Mouse (Mus musculus) heart, embryonic 15.5 days (tissue): ENCODE data around the gene Clk1. TPM values are rescaled to one million over a fixed set of nuclear protein-coding genes. Genes with fewer than 3 reads are reported as not detected.
"Not testable (repeated sequence)": the region's sequence is repeated elsewhere in the genome, so short reads cannot be mapped to it uniquely, and the experiment has no call there.

Experiments used
- ATAC-seq: fragments of 200-750 bp; cut with Nextera tagmentation; replicated peaks from 2 replicates; pipeline ENCODE4 v1.8.0; 2017; ENCODE audit warnings: low read depth, moderate TSS enrichment; ENCODE audit not compliant: insufficient number of reproducible peaks, insufficient read depth, low FRiP score
- H3K27ac ChIP-seq: fragments of 300-500 bp; sonication (generic); 2 replicates; pipeline ENCODE4 v1.5.1; 2015; ENCODE audit warnings: mild to moderate bottlenecking, inconsistent platforms
- H3K27me3 ChIP-seq: fragments of 300-500 bp; sonication (generic); 2 replicates; pipeline ENCODE4 v1.6.1; 2015; ENCODE audit warnings: inconsistent platforms
- H3K36me3 ChIP-seq: fragments of 300-500 bp; sonication (generic); 2 replicates; pipeline ENCODE4 v1.6.1; 2015; ENCODE audit warnings: mild to moderate bottlenecking, inconsistent platforms
- H3K4me1 ChIP-seq: fragments of 300-500 bp; sonication (generic); replicated peaks from 2 replicates; pipeline ENCODE4 v1.6.1; 2015; ENCODE audit warnings: inconsistent platforms
- H3K4me2 ChIP-seq: fragments of 300-500 bp; sonication (generic); 2 replicates; pipeline ENCODE4 v1.6.1; 2015; ENCODE audit warnings: inconsistent platforms, mild to moderate bottlenecking, moderate library complexity
- H3K4me3 ChIP-seq: fragments of 300-500 bp; sonication (generic); 2 replicates; pipeline ENCODE4 v1.5.1; 2015; ENCODE audit warnings: mild to moderate bottlenecking, inconsistent platforms
- H3K9ac ChIP-seq: fragments of 300-500 bp; sonication (generic); 2 replicates; pipeline ENCODE4 v1.6.1; 2015; ENCODE audit warnings: mild to moderate bottlenecking, inconsistent platforms
- H3K9me3 ChIP-seq: fragments of 300-500 bp; sonication (generic); replicated peaks from 2 replicates; pipeline ENCODE4 v1.6.1; 2016; ENCODE audit warnings: inconsistent platforms
- WGBS: fragments of 180-500 bp; shearing (Covaris S2); methylation state at CpG from one replicate; pipeline ENCODE4 v1.1.7; 2015; ENCODE audit warnings: mixed read lengths; 5-methylcytosine and 5-hydroxymethylcytosine counted together
- polyA plus RNA-seq: library from polyadenylated mRNA; unstranded; fragments of >200 nt; fragmentation: Nextera tagmentation; extraction: Ambion mirVana; gene quantifications from 2 replicates; pipeline ENCODE4 v1.2.1, GENCODE M21; 2015

Gene Clk1
- polyA plus RNA-seq, 1 experiment from 2014 or later, result 125 TPM

DNA sequence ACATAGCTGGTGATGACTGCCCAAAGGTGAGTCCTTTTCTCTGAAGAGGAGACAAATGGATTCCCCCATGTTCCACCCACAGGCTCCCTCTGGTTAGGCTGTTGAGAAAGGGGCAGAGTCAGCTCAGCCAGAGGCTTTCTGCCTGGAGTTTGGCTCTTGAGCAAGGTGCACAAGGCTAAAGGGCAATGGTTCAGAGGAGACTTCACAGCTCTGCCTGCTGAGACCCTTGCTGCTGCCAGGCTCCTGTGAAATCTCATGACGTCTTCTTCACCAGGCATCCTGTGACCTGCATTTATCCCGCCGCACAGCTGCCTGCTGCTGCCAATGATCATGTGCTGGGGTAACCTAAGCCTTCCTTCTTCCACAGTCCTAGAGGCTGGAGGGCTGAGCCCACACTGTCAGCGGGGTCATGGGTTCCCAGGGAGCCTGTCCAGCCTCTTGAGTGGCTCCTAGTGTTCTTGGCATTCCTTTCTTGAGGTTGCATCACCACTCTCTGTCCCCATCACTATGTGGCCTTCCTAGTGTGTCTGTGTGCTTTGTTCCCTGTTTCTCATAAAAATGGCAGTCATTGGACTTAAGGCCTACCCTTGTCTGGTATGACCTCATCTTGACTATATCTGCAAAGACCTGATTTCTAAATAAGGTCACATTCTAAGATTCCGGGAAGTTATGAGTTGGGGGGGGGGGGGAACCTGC, 41.1 kb downstream of the Clk1 start:
- no peaks in the 10 kb centered on the region for H3K36me3 ChIP-seq
- no peaks in the 10 kb centered on the region for H3K4me1 ChIP-seq
- no peak overlapping the region for H3K9ac ChIP-seq
- ATAC-seq, result no peak
- H3K27me3 ChIP-seq, result no peaks in the 10 kb centered on the region
- H3K9me3 ChIP-seq, result no peaks in the 10 kb centered on the region
- H3K4me2 ChIP-seq, result no peak overlapping the region
- no peak overlapping the region for H3K27ac ChIP-seq
- 66% methylated on average over 5 of the region's 5 CpGs for WGBS
- no peak overlapping the region for H3K4me3 ChIP-seq

DNA sequence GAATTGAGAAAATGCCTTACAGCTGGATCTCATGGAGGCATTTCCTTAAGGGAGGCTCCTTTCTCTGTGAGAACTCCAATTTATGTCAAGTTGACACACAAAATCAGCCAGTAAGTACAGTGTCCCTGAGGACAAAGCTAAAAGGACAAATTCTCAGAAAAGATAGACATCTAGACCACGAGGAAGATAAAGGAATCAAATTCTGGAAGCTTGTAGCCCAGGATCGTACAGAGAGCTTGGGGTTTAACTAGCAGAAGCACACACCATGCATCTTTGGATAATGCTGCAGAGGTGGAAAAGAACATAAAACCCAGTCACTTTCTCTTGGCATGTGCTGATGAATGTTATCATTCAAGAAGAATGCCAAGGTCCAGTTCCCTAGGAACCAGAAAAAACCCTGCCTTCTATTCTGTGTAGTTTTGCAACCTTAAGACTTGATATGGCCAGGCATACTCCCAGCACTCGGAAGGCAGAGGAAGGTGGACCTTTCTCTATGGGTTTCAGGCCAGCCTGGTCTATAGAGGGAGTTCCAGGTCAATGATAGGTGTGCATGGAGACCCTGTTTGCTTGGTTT, 48.2 kb downstream of the Clk1 start:
- no peaks in the 10 kb centered on the region for H3K36me3 ChIP-seq
- no peaks in the 10 kb centered on the region for H3K27me3 ChIP-seq
- no peak overlapping the region for H3K4me3 ChIP-seq
- no peak overlapping the region for H3K9ac ChIP-seq
- H3K9me3 ChIP-seq, result no peaks in the 10 kb centered on the region
- no peak overlapping the region for H3K4me2 ChIP-seq
- no peak overlapping the region for H3K27ac ChIP-seq
- no peak for ATAC-seq
- H3K4me1 ChIP-seq, result no peaks in the 10 kb centered on the region
- WGBS, result 60% methylated on average over 3 of the region's 3 CpGs

DNA sequence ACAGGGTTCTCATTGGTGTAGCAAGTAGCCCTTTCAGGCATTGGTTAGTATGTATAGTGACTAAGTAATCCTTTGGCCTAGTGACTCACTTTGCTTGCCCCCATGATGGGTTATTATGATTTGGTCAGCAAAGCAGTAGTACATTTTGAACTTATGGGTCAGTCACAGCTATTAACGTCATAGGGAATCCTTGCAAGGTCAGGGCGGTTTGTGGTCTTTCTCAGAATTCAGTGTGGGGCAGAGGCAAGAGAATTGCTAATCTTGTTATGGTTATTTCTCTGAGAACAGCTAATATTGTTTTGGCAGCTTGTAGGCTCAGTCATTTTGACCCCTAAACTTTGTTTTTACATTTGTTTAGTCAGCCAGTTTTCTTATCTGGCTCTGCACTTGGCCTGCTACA, 49.6 kb downstream of the Clk1 start:
- not testable (repeated sequence) for H3K27ac ChIP-seq, ATAC-seq, H3K9me3 ChIP-seq, H3K36me3 ChIP-seq, H3K27me3 ChIP-seq, H3K4me2 ChIP-seq, H3K4me3 ChIP-seq, H3K4me1 ChIP-seq, H3K9ac ChIP-seq
- WGBS, result 82% methylated on average over 2 of the region's 2 CpGs

DNA sequence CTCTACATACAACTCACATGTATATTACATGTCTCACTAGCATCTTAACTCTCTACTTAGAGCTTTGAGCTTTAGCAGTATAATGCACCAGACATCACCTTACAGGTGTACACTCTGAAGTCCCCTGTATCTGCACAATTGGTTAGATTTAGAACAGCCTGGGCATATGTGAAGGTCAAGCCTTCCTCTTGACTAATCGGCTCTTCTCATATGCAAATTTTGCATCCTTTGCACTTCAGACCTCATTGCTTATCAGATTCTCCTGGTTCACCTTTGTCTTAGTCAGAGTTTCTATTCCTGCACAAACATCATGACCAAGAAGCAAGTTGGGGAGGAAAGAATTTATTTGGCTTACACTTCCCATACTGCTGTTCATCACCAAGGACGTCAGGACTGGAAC, 54.1 kb downstream of the Clk1 start:
- Histone ChIP-seq H3K27me3 (no peaks in the 10 kb centered on the region), H3K9me3 (no peaks in the 10 kb centered on the region), H3K9ac (no peak overlapping the region), H3K4me1 (no peaks in the 10 kb centered on the region), H3K36me3 (no peaks in the 10 kb centered on the region), H3K4me2 (no peak overlapping the region), H3K4me3 (no peak overlapping the region), H3K27ac (no peak overlapping the region)
- 67% methylated on average over 2 of the region's 2 CpGs for WGBS
- ATAC-seq, result no peak

DNA sequence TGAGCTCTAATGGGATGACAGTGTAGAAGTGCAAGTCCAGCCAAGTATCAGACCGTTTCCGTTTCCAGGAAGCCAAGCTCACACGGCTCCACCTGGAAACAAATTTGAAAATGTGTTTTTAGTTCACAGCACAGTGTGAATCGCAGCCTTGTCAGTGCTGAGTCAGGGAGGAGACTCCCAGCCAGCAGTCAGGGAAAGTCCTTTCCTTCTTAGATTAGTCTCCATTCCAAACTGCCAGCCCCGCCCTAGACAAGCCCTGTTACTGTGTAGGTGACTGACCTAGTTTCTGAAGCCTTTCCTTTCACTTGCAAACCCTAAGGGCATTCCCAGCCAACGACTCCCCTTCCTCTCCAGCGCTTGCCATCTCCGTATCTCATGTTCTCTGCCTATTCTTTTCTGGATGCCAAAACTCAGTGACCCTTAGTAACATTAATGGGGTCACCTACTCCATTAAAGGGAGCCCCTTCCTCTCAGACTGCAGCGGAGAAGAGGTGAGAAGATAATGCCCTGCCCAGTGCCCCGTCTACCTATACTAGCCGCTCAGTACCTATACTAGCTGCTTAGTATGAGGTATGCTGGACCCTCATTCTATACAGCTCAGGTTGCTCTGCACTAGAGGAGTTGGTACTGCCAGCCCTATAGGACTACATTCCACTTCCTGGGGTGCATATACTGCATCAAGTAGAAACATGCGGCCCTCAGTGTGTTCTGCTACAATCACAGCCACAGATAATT, 57.0 kb downstream of the Clk1 start:
- Histone ChIP-seq H3K9ac (no peak overlapping the region), H3K36me3 (no peaks in the 10 kb centered on the region), H3K27me3 (no peaks in the 10 kb centered on the region), H3K27ac (no peak overlapping the region), H3K4me2 (no peak overlapping the region), H3K9me3 (no peaks in the 10 kb centered on the region), H3K4me3 (no peak overlapping the region), H3K4me1 (no peaks in the 10 kb centered on the region)
- 0 out of 2 replicates have a peak, but pooled peaks have one; percentile 4 for ATAC-seq
- 73% methylated on average over 12 of the region's 12 CpGs for WGBS

DNA sequence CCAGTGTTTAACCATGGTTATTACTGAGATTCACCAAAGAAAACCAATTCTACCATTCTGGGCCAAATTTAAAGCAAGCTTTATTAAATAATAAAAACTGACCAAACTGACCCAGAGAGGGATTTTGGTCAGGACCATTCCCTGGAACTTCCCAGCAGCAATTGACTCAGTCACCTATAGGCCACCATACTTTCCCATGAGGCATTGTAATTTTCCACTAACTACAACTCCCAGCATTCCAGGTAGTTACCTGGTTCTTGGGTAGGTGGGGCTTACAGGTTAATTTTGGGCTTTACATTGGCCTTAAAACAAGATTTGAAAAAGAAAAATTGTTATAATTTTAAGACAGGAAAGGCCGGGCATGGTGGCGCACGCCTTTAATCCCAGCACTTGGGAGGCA, 58.0 kb downstream of the Clk1 start:
- 99% methylated on average over 3 of the region's 3 CpGs for WGBS
- H3K4me2 ChIP-seq, result no peak overlapping the region
- no peak for ATAC-seq
- H3K4me1 ChIP-seq, result no peaks in the 10 kb centered on the region
- no peaks in the 10 kb centered on the region for H3K27me3 ChIP-seq
- no peak overlapping the region for H3K9ac ChIP-seq
- H3K9me3 ChIP-seq, result no peaks in the 10 kb centered on the region
- no peaks in the 10 kb centered on the region for H3K36me3 ChIP-seq
- no peak overlapping the region for H3K27ac ChIP-seq
- H3K4me3 ChIP-seq, result no peak overlapping the region

DNA sequence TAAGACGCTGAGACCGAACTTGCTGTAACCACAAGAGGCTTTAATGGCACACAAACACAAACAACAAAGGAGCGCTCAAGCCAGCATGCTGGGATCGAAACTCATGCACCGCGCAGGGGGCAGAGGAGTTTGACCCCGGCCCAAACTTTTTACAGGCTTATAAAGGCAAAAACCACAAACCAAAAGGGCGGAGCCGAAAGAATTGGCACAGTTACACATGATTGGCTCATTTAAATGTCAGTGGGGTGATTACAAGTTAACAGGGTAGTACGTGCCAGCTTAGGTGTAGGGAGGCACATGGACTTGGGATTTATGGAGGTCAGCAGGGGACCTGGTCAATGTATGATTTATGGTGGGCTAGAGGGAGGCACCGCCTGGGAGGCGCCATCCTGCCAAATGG, 59.3 kb downstream of the Clk1 start:
- Histone ChIP-seq H3K4me1 (no peaks in the 10 kb centered on the region), H3K27me3 (no peaks in the 10 kb centered on the region), H3K4me2 (no peak overlapping the region), H3K27ac (no peak overlapping the region), H3K4me3 (no peak overlapping the region), H3K9me3 (no peaks in the 10 kb centered on the region), H3K36me3 (no peaks in the 10 kb centered on the region), H3K9ac (no peak overlapping the region)
- 90% methylated on average over 12 of the region's 12 CpGs for WGBS
- ATAC-seq, result no peak

DNA sequence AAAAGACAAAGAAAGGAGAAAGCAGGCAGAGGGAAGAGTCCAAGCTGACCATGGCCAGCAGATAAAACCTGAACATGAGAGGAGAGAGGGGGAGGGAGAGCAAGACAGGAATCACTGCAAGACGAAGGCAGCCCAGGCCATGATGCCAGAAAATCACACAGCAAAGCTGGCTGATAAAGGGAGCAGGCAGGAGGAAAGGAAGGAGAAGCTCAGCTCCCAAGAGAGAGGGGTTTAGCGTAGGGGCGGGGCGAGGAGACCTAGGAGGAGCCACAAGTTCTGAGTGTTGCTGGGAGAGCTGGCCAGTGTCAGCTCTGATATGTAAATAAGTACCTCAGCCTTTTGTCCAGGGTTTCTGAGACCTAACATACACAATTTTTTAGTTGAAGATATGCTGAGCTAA, 61.6 kb downstream of the Clk1 start:
- WGBS, result 54% methylated on average over 4 of the region's 4 CpGs
- Histone ChIP-seq H3K9me3 (no peaks in the 10 kb centered on the region), H3K27me3 (no peaks in the 10 kb centered on the region), H3K4me1 (no peaks in the 10 kb centered on the region), H3K4me2 (no peak overlapping the region), H3K4me3 (no peak overlapping the region), H3K36me3 (no peaks in the 10 kb centered on the region), H3K27ac (no peak overlapping the region), H3K9ac (no peak overlapping the region)
- ATAC-seq, result no peak

Other genes starting within 250 kb of the Clk1 start
- gene Aox4, start 213.7 kb downstream of the Clk1 start, polyA plus RNA-seq, result 0.08 and 0.18 TPM in 2 replicates
- gene Aox2, start 145.7 kb downstream of the Clk1 start, polyA plus RNA-seq, result not detected in 2 replicates
- gene Bzw1, start 31.2 kb downstream of the Clk1 start, polyA plus RNA-seq, result 178 and 181 TPM in 2 replicates
- 21.2 and 25.0 TPM in 2 replicates for gene Nif3l1, start 21.1 kb upstream of the Clk1 start, polyA plus RNA-seq
- 28.7 and 34.7 TPM in 2 replicates for gene Ppil3, start 21.4 kb upstream of the Clk1 start, polyA plus RNA-seq
- 14.3 and 16.6 TPM in 2 replicates for gene Orc2, start 81.0 kb upstream of the Clk1 start, polyA plus RNA-seq
- 3.9 and 4.6 TPM in 2 replicates for gene Fam126b, start 162.3 kb upstream of the Clk1 start, polyA plus RNA-seq
- 181 and 255 TPM in 2 replicates for gene Ndufb3, start 162.3 kb upstream of the Clk1 start, polyA plus RNA-seq